Mouse (Mus musculus): ENCODE data around the gene Hadhb. TPM values are rescaled to one million over a fixed set of nuclear protein-coding genes. Genes with fewer than 3 reads are reported as not detected.

Gene Hadhb
- polyA plus RNA-seq, 1 experiment from 2014 or later: 93.0 TPM

- H3K4me1 ChIP-seq (replicated peaks): no peaks in the 10 kb centered on the region
- H3K27ac ChIP-seq: no peak overlapping the region
- no peaks in the 10 kb centered on the region for H3K9me3 ChIP-seq
- WGBS: 92% methylated on average over 11 of the region's 11 CpGs
- H3K27me3 ChIP-seq (ENCODE audit: insufficient read depth, poor library complexity, severe bottlenecking): no peaks in the 10 kb centered on the region
- no peak for DNase-seq (ENCODE audit: low spot score)
- H3K4me3 ChIP-seq: no peak overlapping the region
- H3K36me3 ChIP-seq: peaks cover 92% of the 10 kb centered on the region
Measured at GRCm38 (mm10) chr5:30135711-30136231, 19.3 kb upstream of the Hadhb start.

GRCm38 (mm10) chr5:30137271-30137670, 17.8 kb upstream of the Hadhb start:
- H3K36me3 ChIP-seq: peaks cover 96% of the 10 kb centered on the region
- DNase-seq (ENCODE audit: low spot score): no peak
- WGBS: 92% methylated on average over 9 of the region's 9 CpGs

GRCm38 (mm10) chr5:30138193-30138592, 16.9 kb upstream of the Hadhb start:
- Histone ChIP-seq H3K4me3 (no peak overlapping the region), H3K36me3 (peaks cover 96% of the 10 kb centered on the region), H3K4me1 (replicated peaks) (no peaks in the 10 kb centered on the region), H3K27me3 (ENCODE audit: insufficient read depth, poor library complexity, severe bottlenecking) (no peaks in the 10 kb centered on the region), H3K27ac (no peak overlapping the region), H3K9me3 (no peaks in the 10 kb centered on the region)
- no peak for DNase-seq (ENCODE audit: low spot score)
- WGBS: 89% methylated on average over 4 of the region's 4 CpGs

More at GRCm38 (mm10) chr5:30137271-30137670, 17.8 kb upstream of the Hadhb start:
- no peaks in the 10 kb centered on the region for H3K9me3 ChIP-seq
- H3K4me3 ChIP-seq: no peak overlapping the region
- no peak overlapping the region for H3K27ac ChIP-seq
- H3K27me3 ChIP-seq (ENCODE audit: insufficient read depth, poor library complexity, severe bottlenecking): no peaks in the 10 kb centered on the region
- H3K4me1 ChIP-seq (replicated peaks): no peaks in the 10 kb centered on the region

GRCm38 (mm10) chr5:30146526-30146925, 8.5 kb upstream of the Hadhb start:
- Histone ChIP-seq H3K27ac (no peak overlapping the region), H3K4me1 (replicated peaks) (no peaks in the 10 kb centered on the region), H3K36me3 (peaks cover 53% of the 10 kb centered on the region), H3K4me3 (no peak overlapping the region), H3K9me3 (no peaks in the 10 kb centered on the region), H3K27me3 (ENCODE audit: insufficient read depth, poor library complexity, severe bottlenecking) (no peaks in the 10 kb centered on the region)
- 93% methylated on average over 6 of the region's 6 CpGs for WGBS
- DNase-seq (ENCODE audit: low spot score): no peak

- no peak for DNase-seq (ENCODE audit: low spot score)
- Histone ChIP-seq H3K27ac (no peak overlapping the region), H3K4me1 (replicated peaks) (no peaks in the 10 kb centered on the region), H3K9me3 (no peaks in the 10 kb centered on the region), H3K4me3 (no peak overlapping the region), H3K36me3 (peaks cover 35% of the 10 kb centered on the region), H3K27me3 (ENCODE audit: insufficient read depth, poor library complexity, severe bottlenecking) (no peaks in the 10 kb centered on the region)
- 93% methylated on average over 5 of the region's 5 CpGs for WGBS
Measured at GRCm38 (mm10) chr5:30148133-30148920, 6.7 kb upstream of the Hadhb start.

GRCm38 (mm10) chr5:30152007-30152406, 3.0 kb upstream of the Hadhb start:
- WGBS: 86% methylated on average over 4 of the region's 4 CpGs
- Histone ChIP-seq H3K4me1 (replicated peaks) (peaks cover 13% of the 10 kb centered on the region), H3K36me3 (peaks cover 2% of the 10 kb centered on the region), H3K27me3 (ENCODE audit: insufficient read depth, poor library complexity, severe bottlenecking) (no peaks in the 10 kb centered on the region), H3K27ac (no peak overlapping the region), H3K4me3 (no peak overlapping the region), H3K9me3 (no peaks in the 10 kb centered on the region)
- DNase-seq (ENCODE audit: low spot score): no peak

- H3K27ac ChIP-seq: no peak overlapping the region
- H3K9me3 ChIP-seq: no peaks in the 10 kb centered on the region
- 90% methylated on average over 1 of the region's 1 CpGs for WGBS
- H3K36me3 ChIP-seq: no peaks in the 10 kb centered on the region
- H3K4me1 ChIP-seq (replicated peaks): peaks cover 13% of the 10 kb centered on the region
- no peak for DNase-seq (ENCODE audit: low spot score)
- no peak overlapping the region for H3K4me3 ChIP-seq
- no peaks in the 10 kb centered on the region for H3K27me3 ChIP-seq (ENCODE audit: insufficient read depth, poor library complexity, severe bottlenecking)
Measured at GRCm38 (mm10) chr5:30152413-30152812, 2.6 kb upstream of the Hadhb start.

- no peaks in the 10 kb centered on the region for H3K36me3 ChIP-seq
- H3K4me3 ChIP-seq: no peak overlapping the region
- no peak for DNase-seq (ENCODE audit: low spot score)
- H3K27ac ChIP-seq: no peak overlapping the region
- H3K4me1 ChIP-seq (replicated peaks): peaks cover 13% of the 10 kb centered on the region
- WGBS: 95% methylated on average over 2 of the region's 2 CpGs
- no peaks in the 10 kb centered on the region for H3K9me3 ChIP-seq
- no peaks in the 10 kb centered on the region for H3K27me3 ChIP-seq (ENCODE audit: insufficient read depth, poor library complexity, severe bottlenecking)
Measured at GRCm38 (mm10) chr5:30153222-30153621, 1.8 kb upstream of the Hadhb start.

- H3K27me3 ChIP-seq (ENCODE audit: insufficient read depth, poor library complexity, severe bottlenecking): no peaks in the 10 kb centered on the region
- H3K4me1 ChIP-seq (replicated peaks): peaks cover 13% of the 10 kb centered on the region
- no peaks in the 10 kb centered on the region for H3K9me3 ChIP-seq
- H3K36me3 ChIP-seq: no peaks in the 10 kb centered on the region
- peak overlapping the region; percentile 90 for H3K4me3 ChIP-seq
- no peak for DNase-seq (ENCODE audit: low spot score)
- 26% methylated on average over 4 of the region's 4 CpGs for WGBS
- peak overlapping the region; percentile 99; the same call in 1 of the 2 replicates for H3K27ac ChIP-seq
Measured at GRCm38 (mm10) chr5:30154013-30154412, 1.0 kb upstream of the Hadhb start.

GRCm38 (mm10) chr5:30155395-30155792, 346 bp downstream of the Hadhb start:
- Histone ChIP-seq H3K9me3 (no peaks in the 10 kb centered on the region), H3K27ac (peak overlapping the region; percentile 99), H3K36me3 (no peaks in the 10 kb centered on the region), H3K27me3 (ENCODE audit: insufficient read depth, poor library complexity, severe bottlenecking) (no peaks in the 10 kb centered on the region), H3K4me1 (replicated peaks) (peaks cover 13% of the 10 kb centered on the region), H3K4me3 (peak overlapping the region; percentile 90)
- DNase-seq (ENCODE audit: low spot score): no peak
- under 1% methylated on average over 31 of the region's 31 CpGs for WGBS

GRCm38 (mm10) chr5:30155821-30156629, 977 bp downstream of the Hadhb start:
- Histone ChIP-seq H3K36me3 (no peaks in the 10 kb centered on the region), H3K27me3 (ENCODE audit: insufficient read depth, poor library complexity, severe bottlenecking) (no peaks in the 10 kb centered on the region), H3K4me3 (peak overlapping the region; percentile 90), H3K27ac (peak overlapping the region; percentile 99), H3K9me3 (no peaks in the 10 kb centered on the region), H3K4me1 (replicated peaks) (peaks cover 13% of the 10 kb centered on the region)
- 48% methylated on average over 13 of the region's 13 CpGs for WGBS
- no peak for DNase-seq (ENCODE audit: low spot score)

- Histone ChIP-seq H3K4me3 (no peak overlapping the region), H3K36me3 (no peaks in the 10 kb centered on the region), H3K27ac (no peak overlapping the region), H3K4me1 (replicated peaks) (peaks cover 9% of the 10 kb centered on the region), H3K27me3 (ENCODE audit: insufficient read depth, poor library complexity, severe bottlenecking) (no peaks in the 10 kb centered on the region), H3K9me3 (no peaks in the 10 kb centered on the region)
- 92% methylated on average over 6 of the region's 6 CpGs for WGBS
- no peak for DNase-seq (ENCODE audit: low spot score)
Measured at GRCm38 (mm10) chr5:30159601-30160000, 4.6 kb downstream of the Hadhb start.

GRCm38 (mm10) chr5:30161836-30162235, 6.8 kb downstream of the Hadhb start:
- H3K27me3 ChIP-seq (ENCODE audit: insufficient read depth, poor library complexity, severe bottlenecking): no peaks in the 10 kb centered on the region
- H3K4me1 ChIP-seq (replicated peaks): no peaks in the 10 kb centered on the region
- WGBS: 94% methylated on average over 1 of the region's 1 CpGs
- DNase-seq (ENCODE audit: low spot score): no peak
- no peak overlapping the region for H3K27ac ChIP-seq
- 0 out of 2 replicates have a peak, but pooled peaks cover 4% of the 10 kb centered on the region for H3K36me3 ChIP-seq
- no peak overlapping the region for H3K4me3 ChIP-seq
- H3K9me3 ChIP-seq: no peaks in the 10 kb centered on the region
